Mouse (Mus musculus) heart, embryonic 14.5 days (tissue): ENCODE results near the gene Banp. TPM values are rescaled to one million over a fixed set of nuclear protein-coding genes. Genes with fewer than 3 reads are reported as not detected.
A peak's percentile ranks its signal among the peaks of the same experiment; 100 is the strongest.

Source experiments
- ATAC-seq: fragments of 200-750 bp; cut with Nextera tagmentation; 2 replicates; pipeline ENCODE4 v1.8.0; 2017; ENCODE audit warnings: low read depth, moderate TSS enrichment; ENCODE audit not compliant: insufficient number of reproducible peaks, insufficient read depth, low FRiP score
- H3K27ac ChIP-seq, 2 experiments: fragments of 200-500 bp in 1 of 2; fragments of 300-500 bp in 1 of 2; sonication (generic) in 1 of 2; replicated peaks in 1 of 2; 2 replicates each; pipeline ENCODE4 v1.5.1; 2012 to 2014; ENCODE audit warnings: low read depth in 2 of 2, low read length in 2 of 2, control low read depth in 1 of 2, mild to moderate bottlenecking in 1 of 2, mixed read lengths in 1 of 2; ENCODE audit not compliant: control insufficient read depth in 1 of 2, insufficient read depth in 1 of 2
- H3K27me3 ChIP-seq: fragments of 300-500 bp; sonication (generic); 2 replicates; pipeline ENCODE4 v1.6.1; 2014; ENCODE audit warnings: mild to moderate bottlenecking, low read length, control low read depth; ENCODE audit not compliant: control insufficient read depth, insufficient read depth
- H3K36me3 ChIP-seq: fragments of 300-500 bp; sonication (generic); 2 replicates; pipeline ENCODE4 v1.6.1; 2014; ENCODE audit warnings: mild to moderate bottlenecking, control low read depth, low read length, mixed read lengths; ENCODE audit not compliant: control insufficient read depth, insufficient read depth
- H3K4me1 ChIP-seq, 2 experiments: fragments of 200-500 bp in 1 of 2; fragments of 300-500 bp in 1 of 2; sonication (generic) in 1 of 2; 2 replicates each; pipeline ENCODE4 v1.6.1; 2012 to 2014; ENCODE audit warnings: low read length in 2 of 2, control low read depth in 1 of 2, mixed read lengths in 1 of 2; ENCODE audit not compliant: control insufficient read depth in 2 of 2, insufficient read depth in 2 of 2
- H3K4me2 ChIP-seq: fragments of 300-500 bp; sonication (generic); 2 replicates; pipeline ENCODE4 v1.6.1; 2014; ENCODE audit warnings: mild to moderate bottlenecking, low read length
- H3K4me3 ChIP-seq, 2 experiments: fragments of 200-500 bp in 1 of 2; fragments of 300-500 bp in 1 of 2; sonication (generic) in 1 of 2; 2 replicates each; pipeline ENCODE4 v1.5.1; 2012 to 2014; ENCODE audit warnings: low read length in 2 of 2, mild to moderate bottlenecking in 2 of 2, control low read depth in 1 of 2, low read depth in 1 of 2, moderate library complexity in 1 of 2; ENCODE audit not compliant: control insufficient read depth in 1 of 2, insufficient read depth in 1 of 2
- H3K9ac ChIP-seq: fragments of 300-500 bp; sonication (generic); 2 replicates; pipeline ENCODE4 v1.6.1; 2014; ENCODE audit warnings: mild to moderate bottlenecking, low read length
- H3K9me3 ChIP-seq: fragments of 300-500 bp; sonication (generic); 2 replicates; pipeline ENCODE4 v1.6.1; 2016; ENCODE audit warnings: low read length, control low read depth; ENCODE audit not compliant: control insufficient read depth
- WGBS: fragments of 180-500 bp; shearing (Covaris S2); extraction: QIAGEN DNeasy Blood & Tissue Kit; methylation state at CpG from one replicate; pipeline ENCODE4 v1.1.7; 2014; 5-methylcytosine and 5-hydroxymethylcytosine counted together
- polyA plus RNA-seq: library from polyadenylated mRNA; unstranded; fragments of >200 nt; fragmentation: Nextera tagmentation; extraction: Ambion mirVana; gene quantifications from 2 replicates; pipeline ENCODE4 v1.2.1, GENCODE M21; 2014

Gene Banp
- polyA plus RNA-seq, 1 experiment from 2014 or later: 21.2 TPM

- Histone ChIP-seq H3K9me3 (no peaks in the 10 kb centered on the region), H3K4me1 (peaks cover 24 to 34% of the 10 kb centered on the region in 2 experiments), H3K4me3 (no peak overlapping the region), H3K36me3 (peaks cover 40% of the 10 kb centered on the region), H3K27ac (no peak overlapping the region), H3K27me3 (no peaks in the 10 kb centered on the region), H3K4me2 (no peak overlapping the region), H3K9ac (no peak overlapping the region)
- ATAC-seq: no peak
- 39% methylated on average over 7 of the region's 7 CpGs for WGBS
These were observed 61.6 kb downstream of the Banp start for GRCm38 (mm10) chr8:122011066-122011588.

- Histone ChIP-seq H3K27me3 (no peaks in the 10 kb centered on the region), H3K27ac (no peak overlapping the region), H3K36me3 (peaks cover 22% of the 10 kb centered on the region), H3K9ac (no peak overlapping the region), H3K4me1 (peaks cover 34 to 52% of the 10 kb centered on the region in 2 experiments), H3K4me3 (no peak overlapping the region), H3K9me3 (no peaks in the 10 kb centered on the region), H3K4me2 (no peak overlapping the region)
- ATAC-seq: no peak
- 27% methylated on average over 3 of the region's 3 CpGs for WGBS
These were observed 65.1 kb downstream of the Banp start for GRCm38 (mm10) chr8:122014606-122015005.

DNA sequence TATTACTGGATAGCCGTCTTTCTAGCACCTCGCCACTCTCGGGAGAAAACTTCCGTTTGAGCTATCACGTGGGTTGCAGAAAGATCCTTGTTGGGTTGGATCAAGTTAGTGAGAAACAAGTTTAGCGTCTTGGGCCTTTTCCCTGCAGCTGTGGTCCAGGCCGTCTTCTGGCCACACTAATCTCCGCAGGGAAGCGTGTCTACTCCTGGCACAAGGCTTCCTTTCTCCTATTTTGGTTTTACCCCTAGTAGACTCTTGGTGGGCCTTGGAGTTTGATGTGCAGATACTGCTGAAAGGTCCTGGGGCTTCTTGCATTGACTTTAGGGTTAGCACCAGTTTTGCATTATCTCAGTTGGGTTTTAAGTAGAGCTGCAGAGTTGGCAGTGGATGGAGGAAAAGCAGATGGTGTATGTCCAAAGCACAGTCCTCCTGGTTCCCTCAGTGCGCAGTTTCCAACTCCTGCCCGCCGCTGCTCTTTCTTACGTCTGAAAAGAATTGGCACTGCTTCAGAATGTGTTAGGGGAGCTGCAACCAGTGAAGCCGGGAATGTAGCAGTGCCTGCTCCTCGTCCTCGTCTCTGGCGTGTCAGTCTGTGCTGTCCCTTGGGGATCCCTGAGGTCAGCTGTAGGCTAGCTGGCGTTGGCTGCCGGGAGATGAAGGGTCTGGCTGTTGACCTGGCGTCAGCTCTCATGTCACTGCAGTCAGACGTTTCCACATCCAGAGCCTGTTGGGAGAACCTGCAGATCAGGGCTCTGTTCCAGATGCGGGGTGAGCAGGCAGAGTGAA lies 68.7 kb downstream of the Banp start:
- no peak overlapping the region for H3K4me3 ChIP-seq
- peak overlapping the region; percentile 42 to 46; a peak in 3 of 4 replicates for H3K27ac ChIP-seq
- no peaks in the 10 kb centered on the region for H3K9me3 ChIP-seq
- no peaks in the 10 kb centered on the region for H3K27me3 ChIP-seq
- ATAC-seq: no peak
- peaks cover 36 to 61% of the 10 kb centered on the region in 2 experiments for H3K4me1 ChIP-seq
- no peak overlapping the region for H3K4me2 ChIP-seq
- WGBS: 41% methylated on average over 22 of the region's 22 CpGs
- no peak overlapping the region for H3K9ac ChIP-seq
- peaks cover 34% of the 10 kb centered on the region for H3K36me3 ChIP-seq

GRCm38 (mm10) chr8:122019162-122019561 lies 69.6 kb downstream of the Banp start:
- Histone ChIP-seq H3K4me2 (no peak overlapping the region), H3K4me3 (no peak overlapping the region), H3K9ac (no peak overlapping the region), H3K27me3 (no peaks in the 10 kb centered on the region), H3K4me1 (peaks cover 36 to 61% of the 10 kb centered on the region in 2 experiments), H3K27ac (no peak overlapping the region), H3K36me3 (peaks cover 39% of the 10 kb centered on the region), H3K9me3 (no peaks in the 10 kb centered on the region)
- 83% methylated on average over 1 of the region's 1 CpGs for WGBS
- no peak for ATAC-seq

DNA sequence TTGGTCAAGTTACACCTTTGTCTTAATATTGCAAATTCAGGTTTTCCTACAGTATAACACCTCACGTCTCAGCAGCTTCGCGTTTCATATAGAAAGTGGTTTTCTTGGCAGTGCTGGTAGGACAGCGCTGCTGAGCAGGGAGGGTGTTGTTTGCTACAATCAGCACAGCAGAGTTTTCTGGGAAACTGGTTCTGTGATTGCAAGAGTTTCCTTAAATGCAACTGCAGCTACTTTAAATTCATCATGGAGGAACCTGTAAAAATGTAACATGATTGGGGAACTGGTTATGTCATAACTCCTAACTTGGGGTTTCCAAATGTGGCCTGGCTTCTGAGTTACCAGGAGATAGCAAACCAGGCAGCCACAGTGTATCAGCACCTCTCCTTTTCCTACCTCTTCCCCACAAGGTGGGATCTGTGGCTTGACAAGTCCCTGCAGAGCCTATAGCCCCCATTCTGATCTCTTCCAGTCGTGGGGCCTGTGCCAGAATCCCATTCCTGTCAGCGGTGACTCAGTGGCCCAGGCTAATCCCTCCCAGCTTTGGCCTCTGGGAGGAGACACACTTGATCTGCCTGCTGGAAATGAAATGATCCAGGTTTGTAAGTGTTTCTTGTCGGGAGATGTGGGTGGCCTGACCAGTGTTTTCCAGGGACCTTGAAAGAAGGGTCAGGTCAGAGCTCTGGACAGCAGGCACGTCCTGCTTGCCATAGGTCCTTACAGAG lies 70.7 kb downstream of the Banp start:
- Histone ChIP-seq H3K9ac (no peak overlapping the region), H3K27ac (no peak overlapping the region), H3K4me3 (no peak overlapping the region), H3K4me1 (peaks cover 29 to 52% of the 10 kb centered on the region in 2 experiments), H3K4me2 (no peak overlapping the region), H3K9me3 (no peaks in the 10 kb centered on the region), H3K36me3 (peaks cover 49% of the 10 kb centered on the region), H3K27me3 (no peaks in the 10 kb centered on the region)
- 69% methylated on average over 8 of the region's 8 CpGs for WGBS
- ATAC-seq: no peak

- Histone ChIP-seq H3K36me3 (peaks cover 63% of the 10 kb centered on the region), H3K9me3 (no peaks in the 10 kb centered on the region), H3K4me1 (peaks cover 18 to 40% of the 10 kb centered on the region in 2 experiments), H3K4me3 (no peak overlapping the region), H3K27ac (no peak overlapping the region), H3K9ac (no peak overlapping the region), H3K27me3 (no peaks in the 10 kb centered on the region), H3K4me2 (no peak overlapping the region)
- WGBS: 84% methylated on average over 2 of the region's 2 CpGs
- no peak for ATAC-seq
These were observed 72.2 kb downstream of the Banp start for GRCm38 (mm10) chr8:122021725-122022124.

GRCm38 (mm10) chr8:122022274-122022673 lies 72.7 kb downstream of the Banp start:
- Histone ChIP-seq H3K9me3 (no peaks in the 10 kb centered on the region), H3K9ac (no peak overlapping the region), H3K27me3 (no peaks in the 10 kb centered on the region), H3K4me2 (no peak overlapping the region), H3K36me3 (peaks cover 63% of the 10 kb centered on the region), H3K4me1 (peaks cover 18 to 40% of the 10 kb centered on the region in 2 experiments), H3K4me3 (no peak overlapping the region), H3K27ac (no peak overlapping the region)
- 84% methylated on average over 6 of the region's 6 CpGs for WGBS
- no peak for ATAC-seq
